Mouse (Mus musculus) liver, postnatal 0 days (tissue): Measurements from ENCODE around the gene Gm49361.

Experiments used
- CTCF ChIP-seq: sonication (generic); IDR thresholded peaks from 2 replicates; pipeline ENCODE4 v1.5.1; 2016; ENCODE audit warnings: antibody characterized with exemption, low read depth
- EP300 ChIP-seq: IDR thresholded peaks from 2 replicates; pipeline ENCODE4 v1.6.1; 2016; ENCODE audit warnings: antibody characterized with exemption, low read depth, mild to moderate bottlenecking

- TF ChIP-seq EP300 (no peak), CTCF (no peak)
These were observed 37.3 kb downstream of the Gm49361 start for GRCm38 (mm10) chr14:57708580-57708979.
